Mouse (Mus musculus): ENCODE measurements around the gene Fam129a.

DNA sequence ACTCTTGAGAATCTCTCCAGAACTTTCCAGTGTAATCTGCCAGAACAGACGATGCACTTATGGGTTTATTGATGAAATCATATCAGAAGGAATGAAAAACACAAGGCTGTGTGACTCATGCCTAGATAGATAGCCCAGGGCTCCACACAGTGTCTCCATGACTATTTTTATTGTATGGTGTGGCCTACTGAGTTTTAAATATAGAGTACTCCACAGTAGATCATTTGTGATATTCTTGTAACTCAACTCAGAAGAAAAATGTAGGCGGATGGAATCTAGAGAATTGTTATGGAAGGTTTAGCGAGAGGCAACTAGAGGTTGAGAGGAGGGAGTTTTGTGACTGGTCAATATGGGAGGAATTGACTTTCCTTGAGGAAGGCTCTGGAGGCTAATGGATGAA, 75.4 kb downstream of the Fam129a start:
- TF ChIP-seq CTCF (IDR thresholded peaks at IDR 0.05): no peak
- TF ChIP-seq EP300 (IDR thresholded peaks at IDR 0.05): no peak

All from lung, postnatal 0 days (tissue).